Comparison of ENCODE assay signal across 8 mouse cellular contexts in the genomic region with DNA sequence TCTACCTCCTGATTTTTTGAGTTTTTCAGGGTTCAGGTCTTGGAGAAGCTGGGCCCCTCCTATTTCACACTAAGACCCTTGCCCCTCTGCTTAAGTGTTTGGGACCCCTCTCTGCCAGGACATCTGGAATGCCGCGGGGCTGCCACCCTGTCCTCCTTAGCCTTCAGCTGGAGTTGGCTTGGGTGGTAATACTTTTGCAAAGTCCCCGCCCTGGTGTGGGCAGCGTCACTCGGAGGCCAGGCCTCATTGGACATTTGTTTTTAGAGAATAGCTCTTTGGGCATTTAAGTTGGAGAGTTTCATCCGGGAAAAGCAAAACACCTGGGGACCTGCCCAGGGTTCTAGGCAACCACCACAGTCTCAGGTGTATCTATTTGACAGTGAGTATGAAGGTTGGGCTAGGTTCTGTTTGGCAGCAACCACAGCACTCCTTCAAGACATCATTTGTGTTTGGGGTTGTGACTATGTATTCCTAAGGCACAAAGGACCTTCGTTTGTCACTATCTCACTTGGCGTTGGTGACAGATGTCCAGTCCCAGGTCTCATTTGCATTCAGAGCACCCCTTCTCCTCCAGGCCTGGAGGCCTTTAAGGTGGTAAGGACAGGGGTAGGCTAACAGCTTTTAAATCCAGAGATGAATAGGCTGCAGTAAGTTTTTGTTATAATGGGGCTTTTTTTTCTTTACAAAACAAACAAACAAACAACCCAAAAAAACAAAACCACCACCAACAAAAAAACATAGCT. TPM values are rescaled to one million over a fixed set of nuclear protein-coding genes. Genes with fewer than 3 reads are reported as not detected.
A peak's percentile ranks its signal among the peaks of the same experiment; 100 is the strongest.
DNase-seq lines count a peak whose midpoint lies in the region; ATAC-seq and TF ChIP-seq lines count a peak whose summit lies in the region.
"Had no signal": no experiment of that assay in that cellular context is flagged by ENCODE, and none has a peak within 500 bp of the region (broad histone marks: within the 10 kb centered on the region; RNA-seq: fewer than 3 reads in every experiment).

No protein-coding gene starts in this region.

- H3K36me3 ChIP-seq in lung, embryonic 15.5 days, result no peaks in the 10 kb centered on the region
- H3K36me3 ChIP-seq in forebrain, embryonic 14.5 days (ENCODE audit: control insufficient read depth, insufficient read depth, low read length), result peaks cover 88% of the 10 kb centered on the region
- peaks cover 2% of the 10 kb centered on the region; the same call in 1 of the 2 replicates for H3K36me3 ChIP-seq in intestine, embryonic 16.5 days (ENCODE audit: control insufficient read depth, insufficient read depth, low read length)
- H3K36me3 ChIP-seq in stomach, embryonic 14.5 days (ENCODE audit: control insufficient read depth, insufficient read depth, low read length), result peaks cover 22% of the 10 kb centered on the region; the same call in 1 of the 2 replicates
- H3K36me3 ChIP-seq in kidney, adult 2 months (ENCODE audit: control insufficient read depth, insufficient read depth, low read length), result no peaks in the 10 kb centered on the region

- TF ChIP-seq CTCF in kidney, adult 2 months (conservative IDR thresholded peaks at IDR 0.05; ENCODE audit: insufficient read depth, insufficient read length, low read depth, low read length), result no peak

- TF ChIP-seq POLR2A in kidney, adult 2 months (IDR thresholded peaks at IDR 0.05; ENCODE audit: low read depth, low read length), result no peak

- no peak overlapping the region for H3K4me3 ChIP-seq in lung, embryonic 15.5 days
- peak overlapping the region; percentile 99 for H3K4me3 ChIP-seq in forebrain, embryonic 14.5 days (ENCODE audit: low read depth, low read length)
- no peak overlapping the region for H3K4me3 ChIP-seq in intestine, embryonic 16.5 days (ENCODE audit: low read length)
- peak overlapping the region; percentile 92 for H3K4me3 ChIP-seq in stomach, embryonic 14.5 days (ENCODE audit: low read depth, low read length)
- no peak overlapping the region for H3K4me3 ChIP-seq in kidney, adult 2 months (ENCODE audit: insufficient read depth, low read depth, low read length)

- H3K27ac ChIP-seq in lung, embryonic 15.5 days, result no peak overlapping the region
- H3K27ac ChIP-seq in forebrain, embryonic 14.5 days (ENCODE audit: low read depth, low read length), result peak overlapping the region; percentile 99
- H3K27ac ChIP-seq in intestine, embryonic 16.5 days (ENCODE audit: low read length), result no peak overlapping the region
- no peak overlapping the region for H3K27ac ChIP-seq in stomach, embryonic 14.5 days (ENCODE audit: low read length)
- no peak overlapping the region for H3K27ac ChIP-seq in kidney, adult 2 months (ENCODE audit: insufficient read depth, low read depth, low read length)

- H3K4me1 ChIP-seq in lung, embryonic 15.5 days, result peaks cover 57% of the 10 kb centered on the region
- peaks cover 38% of the 10 kb centered on the region for H3K4me1 ChIP-seq in forebrain, embryonic 14.5 days (ENCODE audit: control insufficient read depth, insufficient read depth, low read length)
- peaks cover 47% of the 10 kb centered on the region for H3K4me1 ChIP-seq in intestine, embryonic 16.5 days (ENCODE audit: control insufficient read depth, insufficient read depth, low read length)
- H3K4me1 ChIP-seq in stomach, embryonic 14.5 days (ENCODE audit: control insufficient read depth, insufficient read depth, low read length), result peaks cover 60% of the 10 kb centered on the region
- no peaks in the 10 kb centered on the region for H3K4me1 ChIP-seq in kidney, adult 2 months (ENCODE audit: control insufficient read depth, insufficient read depth, low read length)

- ATAC-seq in lung, embryonic 15.5 days (ENCODE audit: borderline replicate concordance, extremely low read depth, low FRiP score, low TSS enrichment), result no peak
- ATAC-seq in forebrain, embryonic 14.5 days, result no peak
- ATAC-seq in intestine, embryonic 16.5 days, result no peak
- no peak for ATAC-seq in stomach, embryonic 14.5 days (ENCODE audit: insufficient number of reproducible peaks, insufficient read depth, low FRiP score, low read depth)
- ATAC-seq: Patski had no signal

- H3K9me3 ChIP-seq in lung, embryonic 15.5 days, result no peaks in the 10 kb centered on the region
- no peaks in the 10 kb centered on the region for H3K9me3 ChIP-seq in forebrain, embryonic 14.5 days (replicated peaks; ENCODE audit: control insufficient read depth, low read length)
- no peaks in the 10 kb centered on the region for H3K9me3 ChIP-seq in intestine, embryonic 16.5 days (ENCODE audit: control insufficient read depth, low read length)
- no peaks in the 10 kb centered on the region for H3K9me3 ChIP-seq in stomach, embryonic 14.5 days (ENCODE audit: control insufficient read depth, low read depth, low read length)

- peaks cover 36% of the 10 kb centered on the region for H3K27me3 ChIP-seq in lung, embryonic 15.5 days
- no peaks in the 10 kb centered on the region for H3K27me3 ChIP-seq in forebrain, embryonic 14.5 days (replicated peaks; ENCODE audit: control insufficient read depth, insufficient read depth, low read length)
- H3K27me3 ChIP-seq in intestine, embryonic 16.5 days (replicated peaks; ENCODE audit: control insufficient read depth, insufficient read depth, low read length), result peaks cover 27% of the 10 kb centered on the region
- no peaks in the 10 kb centered on the region for H3K27me3 ChIP-seq in stomach, embryonic 14.5 days (ENCODE audit: control insufficient read depth, insufficient read depth, low read length)
- 0 out of 2 replicates have a peak, but pooled peaks cover 2% of the 10 kb centered on the region for H3K27me3 ChIP-seq in kidney, adult 2 months (replicated peaks; ENCODE audit: control insufficient read depth, insufficient read depth, low read length)

- no peak for DNase-seq in lung, postnatal 36 days
- no peak for DNase-seq in forebrain, embryonic 14.5 days (ENCODE audit: low spot score)
- no peak for DNase-seq in layer of hippocampus, adult 11-12 months (ENCODE audit: low spot score)
- DNase-seq in kidney, adult 2 months, result no peak

- 74% methylated on average over 8 of the region's 8 CpGs for WGBS in lung, embryonic 15.5 days
- WGBS in forebrain, embryonic 14.5 days, result 23% methylated on average over 8 of the region's 8 CpGs
- WGBS in intestine, embryonic 16.5 days, result 69% methylated on average over 8 of the region's 8 CpGs
- WGBS in stomach, embryonic 14.5 days, result 63% methylated on average over 8 of the region's 8 CpGs
- WGBS in kidney, adult 2 months, result 72% methylated on average over 8 of the region's 8 CpGs

- no peak overlapping the region for H3K9ac ChIP-seq in lung, embryonic 15.5 days
- H3K9ac ChIP-seq in forebrain, embryonic 14.5 days (ENCODE audit: low read length), result peak overlapping the region; percentile 100
- H3K9ac ChIP-seq in intestine, embryonic 16.5 days (ENCODE audit: low read depth, low read length), result no peak overlapping the region
- H3K9ac ChIP-seq in stomach, embryonic 14.5 days (replicated peaks; ENCODE audit: low read depth, low read length), result no peak overlapping the region

- peak overlapping the region; percentile 99; the same call in 1 of the 2 replicates for H3K4me2 ChIP-seq in lung, embryonic 15.5 days
- H3K4me2 ChIP-seq in forebrain, embryonic 14.5 days (ENCODE audit: low read length), result peak overlapping the region; percentile 96
- H3K4me2 ChIP-seq in intestine, embryonic 16.5 days (ENCODE audit: low read depth, low read length), result peak overlapping the region; percentile 22; the same call in 1 of the 2 replicates
- H3K4me2 ChIP-seq in stomach, embryonic 14.5 days (replicated peaks; ENCODE audit: low read depth, low read length), result peak overlapping the region; percentile 92

RNA-seq across cellular contexts. Expression of a gene that starts 5.1 kb away (rescaled TPM):
- 7.8 and 9.0 TPM in 2 replicates for polyA plus RNA-seq in lung, embryonic 15.5 days (2015; fragmentation: Nextera tagmentation; extraction: Ambion mirVana)
- 57.2 and 71.2 TPM in 2 replicates for polyA plus RNA-seq in forebrain, embryonic 14.5 days (2014; fragmentation: Nextera tagmentation; extraction: Ambion mirVana)
- polyA plus RNA-seq in intestine, embryonic 16.5 days (2015; fragmentation: Nextera tagmentation; extraction: Ambion mirVana), result 7.2 and 7.4 TPM in 2 replicates
- 17.0 and 18.1 TPM in 2 replicates for polyA plus RNA-seq in stomach, embryonic 14.5 days (2014; fragmentation: Nextera tagmentation; extraction: Ambion mirVana)
- polyA plus RNA-seq in kidney, adult 2 months (2012; rRNA removed), result 1.1 and 1.4 TPM in 2 replicates

Comparison
In these comparisons a context has a peak if more than half of its experiments do, and no peak if none do; other contexts are left out.
1. H3K4me2 ChIP-seq: peak in every context shown above with its lines; median percentile 99 in lung, embryonic 15.5 days; 96 in forebrain, embryonic 14.5 days; 92 in stomach, embryonic 14.5 days; 22 in intestine, embryonic 16.5 days.
2. H3K4me3 ChIP-seq: peak in forebrain, embryonic 14.5 days (single experiment) and stomach, embryonic 14.5 days (single experiment); none in lung, embryonic 15.5 days (single experiment), intestine, embryonic 16.5 days (single experiment) and kidney, adult 2 months (single experiment).